Mouse (Mus musculus): ENCODE results near the gene Upk2.

Gene Upk2

DNA sequence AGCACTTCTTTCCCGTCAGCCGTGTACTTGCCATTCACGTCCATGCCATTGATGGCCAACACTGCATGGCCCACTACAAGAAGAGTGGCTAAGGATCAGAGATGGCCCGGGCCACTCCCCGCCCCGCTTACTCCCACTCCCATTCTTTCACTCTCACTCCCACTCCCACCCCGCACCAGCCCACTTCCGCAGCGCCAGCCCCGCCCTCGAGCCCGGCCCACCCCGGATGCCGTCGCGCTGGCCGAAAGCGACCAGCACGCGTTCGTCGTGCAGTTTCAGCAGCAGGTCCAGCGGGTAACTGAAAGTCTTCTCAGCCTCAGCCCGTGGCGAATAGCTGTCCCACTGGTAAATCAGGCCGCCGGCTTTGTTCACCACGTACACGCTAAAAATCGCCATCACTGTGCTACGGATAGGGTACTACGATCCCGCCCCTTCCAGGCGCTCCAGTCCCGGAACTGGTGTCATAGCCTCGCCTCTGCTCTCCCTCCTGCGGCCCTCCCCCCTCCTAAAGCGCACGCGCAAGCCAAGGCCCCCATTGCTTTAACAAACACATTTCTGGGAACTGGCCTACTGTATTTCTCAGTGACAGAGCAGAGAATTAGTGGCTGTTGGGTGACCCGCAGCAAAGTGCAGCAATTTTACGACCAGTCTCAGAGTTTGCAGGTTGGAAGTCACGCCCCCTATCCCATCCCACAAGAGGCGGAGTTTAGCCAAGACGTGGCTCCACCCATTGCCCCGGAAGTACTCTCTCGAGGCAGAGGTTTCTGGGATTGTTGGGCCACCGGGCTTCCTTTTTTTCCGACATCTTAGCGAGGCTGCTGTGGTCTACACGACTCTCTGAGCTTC, 47.6 kb downstream of the Upk2 start, which contains the start of the genes Rps25 and Trappc4:
Gene Rps25 (plus strand): TSS at position 234 of the 846 bp plus-strand sequence.
Gene Trappc4 (minus strand): TSS at position 695 of the 846 bp plus-strand sequence.
- DNase-seq = peak; percentile 96

DNA sequence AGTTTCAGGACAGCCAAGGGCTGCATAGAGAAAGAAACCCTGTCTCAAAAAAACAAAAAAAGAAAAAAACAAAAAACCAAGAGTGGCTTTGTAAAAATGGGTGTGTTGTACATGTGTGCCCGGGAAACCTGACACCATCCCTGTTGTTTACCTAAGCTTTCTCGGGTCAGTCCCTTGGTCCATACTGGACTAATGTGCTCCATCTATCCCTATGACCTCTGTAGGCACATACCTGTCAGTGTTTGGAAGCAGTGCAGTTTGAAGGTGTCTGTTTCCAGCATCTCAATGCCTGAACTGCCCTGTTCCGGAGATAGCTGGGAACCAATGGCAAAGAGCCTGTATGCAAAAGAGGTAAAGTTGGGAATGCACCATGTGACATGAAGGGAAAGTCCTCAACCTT, 49.8 kb downstream of the Upk2 start:
- no peak for DNase-seq
